Mouse (Mus musculus): ENCODE results near the gene Sertad4.

Gene Sertad4

DNA sequence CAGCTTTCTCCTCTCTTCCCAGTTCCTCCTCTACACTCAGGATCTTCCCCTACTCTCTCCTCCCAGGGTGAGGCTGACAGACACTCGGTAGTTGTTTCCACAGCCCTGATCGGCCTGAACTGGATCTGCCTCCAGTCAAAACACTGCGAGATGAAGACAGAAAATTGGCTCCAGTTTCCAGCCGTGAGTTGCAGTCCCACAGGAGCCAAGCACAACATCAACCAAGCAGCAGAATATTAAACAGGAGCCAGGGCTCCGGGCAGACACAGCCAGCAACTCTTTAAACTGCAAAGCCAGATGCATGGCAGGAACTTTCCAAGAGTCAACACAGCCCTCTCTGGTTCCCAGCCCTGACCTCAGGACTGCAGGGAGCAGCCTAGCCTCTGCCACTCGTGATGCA is 3.9 kb downstream of the Sertad4 start:
- no peak for DNase-seq (ENCODE audit: low read depth, low spot score)

GRCm38 (mm10) chr1:192851126-192851525 is 4.4 kb downstream of the Sertad4 start:
- no peak for DNase-seq (ENCODE audit: low read depth, low spot score)

DNA sequence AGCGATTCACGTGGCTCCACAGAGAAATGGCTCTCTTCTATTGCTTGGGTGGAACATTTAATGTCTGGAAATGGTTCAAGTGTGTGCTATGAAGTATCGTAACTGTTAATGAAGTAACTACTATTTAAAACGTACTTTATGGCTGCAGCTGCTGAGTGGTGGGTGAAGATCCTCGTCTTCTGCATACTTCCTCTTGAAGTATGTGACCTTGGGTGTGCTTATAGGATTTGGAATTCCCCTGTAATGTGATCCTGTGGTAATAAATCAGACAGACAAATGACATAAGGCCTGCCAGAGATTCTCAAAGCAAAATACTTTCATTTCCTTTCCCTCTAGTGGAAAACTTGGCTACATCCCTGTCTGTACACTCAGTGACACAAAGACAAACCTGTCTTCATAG is 5.9 kb downstream of the Sertad4 start:
- DNase-seq (ENCODE audit: low read depth, low spot score), result no peak

DNA sequence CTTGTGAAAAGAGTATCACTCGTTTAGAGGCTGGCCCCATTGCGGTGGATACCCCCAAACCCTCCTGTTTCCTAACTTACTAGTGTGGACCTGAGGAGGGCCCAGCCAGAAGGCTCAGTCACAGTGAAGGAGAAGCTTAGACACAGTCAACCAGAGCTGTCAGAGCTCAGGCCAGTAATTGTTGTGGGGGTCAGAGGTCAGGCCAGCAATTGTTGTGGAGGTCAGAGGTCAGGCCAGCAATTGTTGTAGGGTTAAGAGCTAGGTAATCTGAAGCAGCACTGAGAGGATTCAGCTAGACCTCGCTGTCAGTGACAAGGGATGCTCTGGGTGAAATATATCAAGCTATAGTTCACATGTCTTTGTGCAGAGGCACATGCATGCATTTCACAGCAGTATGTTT is 8.3 kb downstream of the Sertad4 start:
- no peak for DNase-seq (ENCODE audit: low read depth, low spot score)

DNA sequence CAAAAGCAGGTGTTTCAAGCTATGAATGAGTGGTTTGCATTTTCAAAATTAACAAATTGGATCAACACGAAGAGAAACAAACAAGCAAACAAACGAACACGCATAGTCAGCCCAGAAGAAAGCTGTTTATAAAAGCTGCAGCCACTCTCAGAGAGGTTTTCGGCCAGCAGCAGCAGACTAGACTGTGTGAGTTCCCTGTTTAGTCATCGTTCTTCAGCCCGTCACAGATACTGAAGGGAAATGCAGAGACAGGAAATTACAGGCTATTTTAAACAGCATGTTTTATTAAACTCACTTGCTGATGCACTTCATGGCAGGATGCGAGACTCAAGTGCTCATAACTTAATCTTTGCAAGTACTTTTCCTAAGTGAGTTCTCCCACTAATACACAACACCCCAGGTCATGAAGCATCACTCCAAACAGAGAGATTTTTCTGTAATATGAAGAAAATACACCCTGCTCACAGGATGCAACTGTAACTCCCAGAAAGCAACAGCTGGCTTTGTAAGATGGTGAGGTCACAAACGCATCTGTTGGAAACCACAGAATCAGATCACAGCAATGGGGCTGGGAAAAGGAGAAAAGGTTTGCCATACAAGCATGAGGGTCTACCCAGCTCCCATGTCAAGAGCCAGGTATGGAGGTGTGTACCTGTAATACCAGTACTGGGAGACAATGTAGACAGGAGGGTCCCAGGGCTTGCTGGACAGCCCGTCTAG is 14.3 kb downstream of the Sertad4 start:
- no peak for DNase-seq (ENCODE audit: low read depth, low spot score)

GRCm38 (mm10) chr1:192840655-192841054 is 14.9 kb downstream of the Sertad4 start:
- no peak for DNase-seq (ENCODE audit: low read depth, low spot score)

DNA sequence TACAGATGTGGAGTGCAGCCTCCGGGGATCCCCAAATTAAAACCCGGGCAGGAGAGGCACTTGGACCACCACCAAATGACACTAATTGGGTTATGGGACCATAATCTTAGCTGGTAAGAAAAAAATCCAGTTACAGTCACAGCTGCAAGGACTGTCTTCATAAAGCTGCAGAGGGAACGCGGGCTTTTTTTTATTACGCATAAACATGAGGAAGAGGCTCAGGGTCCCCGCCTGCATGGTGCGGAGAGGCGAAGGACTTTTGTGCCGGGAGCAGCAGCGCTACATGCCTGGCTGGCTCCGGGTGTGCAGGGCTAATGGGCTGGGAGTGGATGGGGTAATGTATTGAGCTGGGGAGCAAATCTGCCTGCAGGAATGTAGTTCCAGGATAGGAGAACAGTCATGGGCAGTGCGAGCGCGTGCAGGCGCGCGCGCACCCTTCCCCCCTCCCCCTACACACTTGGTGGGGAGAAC is 20.3 kb downstream of the Sertad4 start:
- DNase-seq (ENCODE audit: low read depth, low spot score), result no peak

- DNase-seq (ENCODE audit: low read depth, low spot score), result no peak
Measured at GRCm38 (mm10) chr1:192834361-192835210, 21.0 kb downstream of the Sertad4 start.

GRCm38 (mm10) chr1:192833586-192833985 is 22.0 kb downstream of the Sertad4 start:
- no peak for DNase-seq (ENCODE audit: low read depth, low spot score)

DNA sequence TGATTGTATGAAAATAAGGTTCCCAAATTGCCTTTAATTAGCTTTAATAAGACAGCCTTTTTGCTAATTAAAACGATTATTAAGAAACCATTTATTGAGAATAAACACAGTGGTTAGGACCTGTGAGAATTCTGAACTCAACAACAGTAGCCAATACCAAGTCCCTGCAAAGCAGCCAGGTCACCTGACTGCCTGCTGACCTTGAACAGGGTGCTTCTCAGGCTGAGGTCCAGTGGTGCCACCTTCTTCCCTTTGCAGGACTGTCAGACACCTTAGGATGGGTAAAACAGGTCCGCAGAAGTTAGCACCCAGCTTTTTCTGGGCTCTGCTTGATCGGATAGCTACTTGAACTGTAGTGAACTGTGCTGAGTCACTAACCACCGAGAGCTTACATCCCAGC is 22.5 kb downstream of the Sertad4 start:
- no peak for DNase-seq (ENCODE audit: low read depth, low spot score)

- DNase-seq (ENCODE audit: low read depth, low spot score), result no peak
Measured at GRCm38 (mm10) chr1:192832338-192832737, 23.2 kb downstream of the Sertad4 start.

GRCm38 (mm10) chr1:192830444-192830843 is 25.1 kb downstream of the Sertad4 start:
- no peak for DNase-seq (ENCODE audit: low read depth, low spot score)

DNA sequence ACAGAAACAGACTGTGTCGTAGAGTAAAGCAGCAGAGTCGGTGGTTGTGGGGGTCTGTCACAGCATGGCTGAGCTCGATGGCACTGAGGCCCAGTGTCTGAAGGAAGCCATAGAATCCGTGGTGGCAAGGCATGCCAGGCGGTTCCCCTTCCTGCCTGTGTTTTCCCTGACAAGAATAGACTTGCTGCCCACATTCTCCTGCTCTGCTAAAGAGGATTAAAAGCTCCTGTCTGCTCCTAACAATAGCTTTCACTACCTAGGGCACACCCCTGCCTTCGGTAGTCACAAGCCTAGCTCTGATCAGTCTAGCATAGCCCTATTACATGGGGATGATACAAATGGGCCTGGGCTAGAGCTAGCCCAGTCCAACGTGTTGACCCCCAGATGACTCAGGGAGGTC is 26.6 kb downstream of the Sertad4 start:
- no peak for DNase-seq (ENCODE audit: low read depth, low spot score)

DNA sequence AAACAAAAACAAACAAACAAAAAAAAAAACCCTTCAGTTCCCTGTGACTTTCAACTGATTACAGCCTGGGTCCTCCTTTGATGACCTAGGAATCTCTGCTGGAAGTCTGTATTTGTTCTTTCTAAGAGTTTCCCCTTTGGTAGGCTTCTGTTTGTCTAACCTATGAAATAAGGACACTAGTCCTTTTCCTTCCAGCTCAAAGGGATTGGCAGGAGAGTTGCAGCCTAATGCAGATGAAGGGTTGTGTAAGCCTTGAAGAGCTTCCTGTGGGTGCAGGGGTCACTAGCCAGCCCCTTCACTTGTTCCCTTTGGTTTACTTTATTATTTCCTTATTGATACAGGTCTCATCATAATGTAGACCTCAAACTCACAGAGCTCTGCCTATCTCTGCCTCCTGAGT is 27.6 kb downstream of the Sertad4 start:
- DNase-seq (ENCODE audit: low read depth, low spot score), result no peak

DNA sequence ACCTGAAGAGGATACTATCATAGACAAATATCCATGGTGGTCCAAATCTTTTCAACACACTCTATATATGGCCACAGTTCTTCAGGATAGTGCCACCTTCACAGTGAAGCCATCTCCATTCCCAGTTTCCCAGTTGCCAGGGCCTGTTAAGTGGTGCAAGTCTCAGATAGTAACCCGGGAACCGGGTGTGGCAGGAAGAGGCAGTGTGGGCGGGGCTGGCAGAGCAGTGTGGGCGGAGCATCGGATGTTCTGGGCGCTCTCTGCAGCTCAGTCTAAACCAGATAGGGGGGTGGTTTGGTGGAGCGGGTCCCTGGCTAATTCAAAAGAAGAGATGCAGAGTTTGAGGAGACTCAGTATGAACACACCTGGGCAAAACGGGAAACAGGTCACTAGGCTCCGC is 29.8 kb downstream of the Sertad4 start:
- no peak for DNase-seq (ENCODE audit: low read depth, low spot score)

- no peak for DNase-seq (ENCODE audit: low read depth, low spot score)
Measured at GRCm38 (mm10) chr1:192822652-192823525, 32.7 kb downstream of the Sertad4 start.

GRCm38 (mm10) chr1:192822309-192822651 is 33.3 kb downstream of the Sertad4 start:
- no peak for DNase-seq (ENCODE audit: low read depth, low spot score)

GRCm38 (mm10) chr1:192818334-192818733 is 37.2 kb downstream of the Sertad4 start:
- DNase-seq (ENCODE audit: low read depth, low spot score), result no peak

DNA sequence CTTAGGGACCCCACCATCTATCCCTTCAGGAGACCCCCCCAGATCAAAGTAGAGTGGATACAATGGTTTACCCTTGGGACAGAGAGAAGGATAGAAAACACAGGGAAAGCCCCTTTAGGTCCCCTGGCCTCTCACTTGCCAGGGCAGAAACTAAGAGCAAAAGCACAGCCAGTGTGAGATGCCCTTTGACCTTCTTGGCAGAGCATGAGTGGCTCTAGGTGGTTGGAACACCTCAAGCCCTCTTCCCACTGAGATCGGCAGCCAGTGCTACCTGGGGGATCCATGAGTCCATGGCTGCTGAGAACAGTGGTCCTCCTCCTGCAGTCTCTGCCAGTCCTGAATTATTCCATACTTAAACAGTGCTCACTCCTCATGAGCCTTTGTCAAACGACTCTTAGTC is 39.8 kb downstream of the Sertad4 start:
- DNase-seq (ENCODE audit: low read depth, low spot score), result no peak

DNA sequence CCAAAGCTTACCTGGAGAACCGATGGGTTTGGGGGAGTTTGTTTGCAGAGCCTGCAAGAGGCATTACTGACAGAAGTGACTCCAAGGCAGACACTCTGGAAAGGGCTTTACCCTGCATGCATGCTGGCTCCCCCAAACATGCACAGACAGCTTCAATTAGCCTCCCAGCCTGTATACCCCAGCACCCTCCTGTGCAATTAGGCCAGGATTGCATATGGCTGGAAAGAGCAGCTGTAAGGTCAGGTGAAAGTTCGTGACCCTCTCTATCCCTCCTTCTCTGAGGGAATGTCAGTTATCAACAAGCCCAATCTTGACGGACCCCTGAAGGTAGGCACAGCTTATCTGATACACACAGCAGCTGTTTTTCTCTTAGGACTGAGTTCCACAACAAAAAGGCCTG is 40.9 kb downstream of the Sertad4 start:
- no peak for DNase-seq (ENCODE audit: low read depth, low spot score)

DNA sequence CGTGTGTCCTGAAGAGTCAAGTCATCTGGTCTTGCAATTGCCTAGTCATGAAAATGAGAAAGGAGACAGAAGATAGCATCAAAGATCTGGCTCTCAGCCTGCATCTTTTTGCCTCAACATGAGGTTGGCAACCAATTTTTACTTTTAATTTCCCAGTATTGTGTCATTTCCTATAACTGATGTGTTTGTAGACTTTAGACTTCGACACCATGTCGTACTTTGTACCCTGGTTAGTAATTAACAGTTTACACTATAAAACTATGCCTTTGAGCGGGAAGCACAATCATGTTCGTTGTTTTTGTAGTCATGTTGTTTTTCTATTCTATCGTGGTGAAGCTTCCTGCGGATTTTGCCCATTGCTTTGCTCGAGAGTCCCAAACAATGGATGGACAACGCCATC is 42.8 kb downstream of the Sertad4 start:
- DNase-seq (ENCODE audit: low read depth, low spot score), result no peak

- DNase-seq (ENCODE audit: low read depth, low spot score), result no peak
Measured at GRCm38 (mm10) chr1:192812290-192812689, 43.3 kb downstream of the Sertad4 start.

Data from WW6 (cell line).